Mouse (Mus musculus): ENCODE results near the gene Insig2.

- TF ChIP-seq E2F4 (IDR thresholded peaks at IDR 0.05; ENCODE audit: borderline replicate concordance, low read depth, low read length) (no peak), EP300 (IDR thresholded peaks at IDR 0.05; ENCODE audit: low read depth in 1 of 2, low read length in 2 of 2) (no peak), SMC3 (IDR thresholded peaks at IDR 0.05; ENCODE audit: low read depth, low read length) (no peak)
Measured at GRCm38 (mm10) chr1:121260171-121260741, 72.1 kb downstream of the Insig2 start.

All from MEL (cell line).